10 mouse cellular contexts compared by ENCODE assay signal in the genomic region with DNA sequence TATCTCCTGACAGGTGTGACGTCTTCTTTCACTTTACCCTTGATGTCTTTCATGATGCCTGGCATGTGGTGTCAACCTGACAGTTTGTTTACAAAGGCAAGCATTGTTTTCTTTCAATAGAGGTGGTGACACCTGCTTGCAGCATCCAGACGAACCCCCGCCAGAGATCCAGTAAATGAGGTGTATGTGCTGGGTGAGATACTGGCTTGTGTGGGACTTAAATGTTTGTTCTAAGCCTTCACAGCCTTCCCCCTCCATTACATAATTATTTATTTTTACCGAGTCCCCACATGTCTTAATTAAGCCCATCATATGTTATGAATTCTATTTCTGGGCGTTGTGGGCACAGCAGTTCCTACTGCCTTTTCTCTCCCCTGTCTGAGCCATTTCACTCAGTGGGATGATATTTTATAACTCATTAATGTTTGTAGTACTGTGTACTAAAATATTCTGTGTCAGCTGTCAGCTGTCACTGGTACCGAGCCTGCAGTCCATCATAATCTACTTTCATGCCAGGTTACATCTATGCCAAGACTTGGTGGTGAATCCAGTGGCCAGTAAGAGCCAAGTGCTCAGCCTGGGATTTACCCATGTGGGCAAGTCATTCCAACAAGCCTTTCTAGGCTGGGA.
A peak's percentile ranks its signal among the peaks of the same experiment; 100 is the strongest.
DNase-seq lines count a peak whose midpoint lies in the region; ATAC-seq and TF ChIP-seq lines count a peak whose summit lies in the region.
"Had no signal": no experiment of that assay in that cellular context is flagged by ENCODE, and none has a peak within 500 bp of the region (broad histone marks: within the 10 kb centered on the region; RNA-seq: fewer than 3 reads in every experiment).

No protein-coding gene starts in this region.

- 0 out of 2 replicates have a peak, but pooled peaks cover 3% of the 10 kb centered on the region for H3K4me1 ChIP-seq in midbrain, embryonic 15.5 days
- peaks cover 9% of the 10 kb centered on the region; the same call in 1 of the 2 replicates for H3K4me1 ChIP-seq in midbrain, embryonic 13.5 days (replicated peaks)
- H3K4me1 ChIP-seq in cortical plate, adult 2 months (ENCODE audit: control insufficient read depth, insufficient read depth, low read length) = peaks cover 16% of the 10 kb centered on the region

- WGBS in midbrain, embryonic 15.5 days = 55% methylated on average over 6 of the region's 6 CpGs
- 69% methylated on average over 6 of the region's 6 CpGs for WGBS in midbrain, embryonic 13.5 days

- no peaks in the 10 kb centered on the region for H3K27me3 ChIP-seq in midbrain, embryonic 15.5 days (replicated peaks)
- H3K27me3 ChIP-seq in midbrain, embryonic 13.5 days = no peaks in the 10 kb centered on the region
- H3K27me3 ChIP-seq: megakaryocyte, embryonic 14.5 days had no signal

- ATAC-seq in midbrain, embryonic 15.5 days (replicated peaks) = no peak
- no peak for ATAC-seq in midbrain, embryonic 13.5 days

- H3K4me2 ChIP-seq in midbrain, embryonic 15.5 days = no peak overlapping the region
- H3K4me2 ChIP-seq in midbrain, embryonic 13.5 days (replicated peaks) = no peak overlapping the region

- TF ChIP-seq POLR2A in cortical plate, adult 2 months (IDR thresholded peaks at IDR 0.05; ENCODE audit: extremely low read depth, insufficient read depth, low read length) = no peak

- intact Hi-C loops in left cerebral cortex, postnatal 25 days (cut with DNase I) = loop anchor here (5.0 kb wide), 1 partner anchor 173 kb away; no protein-coding TSS in a partner anchor

- H3K36me3 ChIP-seq in midbrain, embryonic 15.5 days (replicated peaks) = no peaks in the 10 kb centered on the region
- H3K36me3 ChIP-seq in midbrain, embryonic 13.5 days = no peaks in the 10 kb centered on the region
- H3K36me3 ChIP-seq: G1E had no signal

- H3K9ac ChIP-seq in midbrain, embryonic 15.5 days = no peak overlapping the region
- H3K9ac ChIP-seq in midbrain, embryonic 13.5 days (replicated peaks) = no peak overlapping the region

- H3K9me3 ChIP-seq in midbrain, embryonic 15.5 days = no peaks in the 10 kb centered on the region
- no peaks in the 10 kb centered on the region for H3K9me3 ChIP-seq in midbrain, embryonic 13.5 days

- DNase-seq in heart, adult 8-10 months (ENCODE audit: low spot score) = peak; percentile 23
- DNase-seq in heart, postnatal 4 days = no peak
- peak; percentile 51 to 87 for DNase-seq in left cerebral cortex, postnatal 25 days (ENCODE audit: low spot score in 2 of 2)
- no peak for DNase-seq in kidney, adult 11 months
- no peak for DNase-seq in adrenal gland, postnatal 4 days (ENCODE audit: low spot score in 2 of 2)

- TF ChIP-seq CTCF in cortical plate, adult 2 months (IDR thresholded peaks at IDR 0.05; ENCODE audit: extremely low read depth, insufficient read depth, low read length) = no peak

- no peak overlapping the region for H3K4me3 ChIP-seq in midbrain, embryonic 15.5 days
- H3K4me3 ChIP-seq in midbrain, embryonic 13.5 days (replicated peaks) = no peak overlapping the region
- H3K4me3 ChIP-seq in cortical plate, adult 2 months (ENCODE audit: insufficient read depth, low read length) = no peak overlapping the region
- H3K4me3 ChIP-seq: megakaryocyte, embryonic 14.5 days had no signal

- peak overlapping the region; percentile 10; the same call in 1 of the 2 replicates for H3K27ac ChIP-seq in midbrain, embryonic 15.5 days
- H3K27ac ChIP-seq in midbrain, embryonic 13.5 days = no peak overlapping the region
- peak overlapping the region; percentile 86 for H3K27ac ChIP-seq in cortical plate, adult 2 months (ENCODE audit: insufficient read depth, low read length)

Comparison
In these comparisons a context has a peak if more than half of its experiments do, and no peak if none do; other contexts are left out.
1. DNase-seq: peak in heart, adult 8-10 months (single experiment) and left cerebral cortex, postnatal 25 days (2 of 2); none in heart, postnatal 4 days (single experiment), kidney, adult 11 months (single experiment) and adrenal gland, postnatal 4 days (0 of 2).